Mouse (Mus musculus): ENCODE results near the gene Mrpl23.

DNA sequence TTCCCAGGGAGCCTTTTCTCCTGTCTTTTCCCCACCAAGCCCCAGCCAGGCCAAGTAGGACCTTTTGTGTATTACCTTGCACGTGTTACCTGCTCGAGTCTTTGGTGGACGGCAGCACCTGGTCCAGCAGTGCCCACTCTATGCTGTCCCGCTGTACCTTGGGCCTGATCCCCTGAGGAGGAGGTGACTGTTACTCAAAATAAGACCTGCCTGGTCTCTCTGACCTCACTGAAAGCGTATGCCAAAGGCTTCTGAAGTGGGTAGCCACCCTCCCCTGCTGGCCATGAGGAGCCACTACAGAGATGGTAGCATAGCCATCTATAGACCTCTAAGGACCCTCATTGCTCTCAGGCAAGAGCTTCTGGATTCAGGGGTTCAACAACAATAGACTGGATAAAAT lies 35.7 kb upstream of the Mrpl23 start:
- peak; percentile 38; the same call in 1 of the 2 replicates for TF ChIP-seq CTCF (IDR thresholded peaks at IDR 0.05; ENCODE audit: borderline replicate concordance, control insufficient read depth, extremely low read depth, insufficient read depth, low read length, poor library complexity)
- TF ChIP-seq POLR2A (IDR thresholded peaks at IDR 0.05; ENCODE audit: control insufficient read depth, extremely low read depth, insufficient read depth, low read length, poor library complexity): no peak

Data from thymus, adult 2 months (tissue).